Mouse (Mus musculus): ENCODE measurements around the gene Gm11549. TPM values are rescaled to one million over a fixed set of nuclear protein-coding genes. Genes with fewer than 3 reads are reported as not detected.

The Gm11549 gene
- total RNA-seq (2021): not detected

- no peak for DNase-seq
- intact Hi-C loops (cut with DNase I): no loop called here
These were observed at the start of gene Gm11549 for GRCm38 (mm10) chr3:36521073-36522060. Gene Gm11549 (minus strand): TSS chr3:36521813.

GRCm38 (mm10) chr3:36569836-36570235 lies 48.2 kb upstream of the Gm11549 start:
- intact Hi-C loops (cut with DNase I): no loop called here
- no peak for DNase-seq

- intact Hi-C loops (cut with DNase I): no loop called here
- no peak for DNase-seq
These were observed 42.1 kb upstream of the Gm11549 start for GRCm38 (mm10) chr3:36563666-36564065.

- intact Hi-C loops (cut with DNase I): no loop called here
- no peak for DNase-seq
These were observed 38.0 kb upstream of the Gm11549 start for GRCm38 (mm10) chr3:36559606-36560005.

GRCm38 (mm10) chr3:36557601-36558000 lies 36.0 kb upstream of the Gm11549 start:
- DNase-seq: no peak
- intact Hi-C loops (cut with DNase I): no loop called here

- DNase-seq: peak; percentile 95 to 98
- intact Hi-C loops (cut with DNase I): loop anchor here (1.0 kb wide), 1 partner anchor 20 kb away; the partner anchor contains the start of gene Ccna2
These were observed 30.9 kb upstream of the Gm11549 start, which contains the start of gene Exosc9 for GRCm38 (mm10) chr3:36552406-36553047. Gene Exosc9 (plus strand): TSS chr3:36552606.

- intact Hi-C loops (cut with DNase I): loop anchor here (1.0 kb wide), 1 partner anchor 20 kb away; the partner anchor contains the start of gene Ccna2
- DNase-seq: peak in 1 of 2 experiments; percentile 17
These were observed 30.3 kb upstream of the Gm11549 start for GRCm38 (mm10) chr3:36551851-36552384.

- intact Hi-C loops (cut with DNase I): no loop called here
- DNase-seq: peak; percentile 19 to 40
These were observed 29.7 kb upstream of the Gm11549 start for GRCm38 (mm10) chr3:36551343-36551742.

GRCm38 (mm10) chr3:36544961-36545360 lies 23.3 kb upstream of the Gm11549 start:
- no peak for DNase-seq
- intact Hi-C loops (cut with DNase I): no loop called here

GRCm38 (mm10) chr3:36541399-36541798 lies 19.8 kb upstream of the Gm11549 start:
- no peak for DNase-seq
- intact Hi-C loops (cut with DNase I): no loop called here

GRCm38 (mm10) chr3:36540756-36541155 lies 19.1 kb upstream of the Gm11549 start:
- no peak for DNase-seq

GRCm38 (mm10) chr3:36537701-36538470 lies 16.3 kb upstream of the Gm11549 start:
- intact Hi-C loops (cut with DNase I): no loop called here
- DNase-seq: no peak

More at GRCm38 (mm10) chr3:36540756-36541155, 19.1 kb upstream of the Gm11549 start:
- intact Hi-C loops (cut with DNase I): no loop called here

- intact Hi-C loops (cut with DNase I): no loop called here
- no peak for DNase-seq
These were observed 14.4 kb upstream of the Gm11549 start for GRCm38 (mm10) chr3:36536041-36536440.

- intact Hi-C loops (cut with DNase I): no loop called here
- DNase-seq: no peak
These were observed 11.6 kb upstream of the Gm11549 start for GRCm38 (mm10) chr3:36533201-36533672.

- DNase-seq: no peak
- intact Hi-C loops (cut with DNase I): no loop called here
These were observed 11.1 kb upstream of the Gm11549 start for GRCm38 (mm10) chr3:36532738-36533137.

- intact Hi-C loops (cut with DNase I): no loop called here
- DNase-seq: no peak
These were observed 10.4 kb upstream of the Gm11549 start for GRCm38 (mm10) chr3:36531979-36532542.

GRCm38 (mm10) chr3:36531242-36531641 lies 9.6 kb upstream of the Gm11549 start:
- DNase-seq: no peak
- intact Hi-C loops (cut with DNase I): no loop called here

- intact Hi-C loops (cut with DNase I): no loop called here
- no peak for DNase-seq
These were observed 9.2 kb upstream of the Gm11549 start for GRCm38 (mm10) chr3:36530781-36531180.

- intact Hi-C loops (cut with DNase I): no loop called here
- peak; percentile 51 to 54 for DNase-seq
These were observed 8.7 kb upstream of the Gm11549 start for GRCm38 (mm10) chr3:36530345-36530744.

- no peak for DNase-seq
- intact Hi-C loops (cut with DNase I): no loop called here
These were observed 2.9 kb upstream of the Gm11549 start for GRCm38 (mm10) chr3:36524466-36524865.
